Mouse (Mus musculus) liver, adult 2 months (tissue): ENCODE results near the gene Clps. TPM values are rescaled to one million over a fixed set of nuclear protein-coding genes. Genes with fewer than 3 reads are reported as not detected.

Experiments used
- DNase-seq: peaks from one replicate; pipeline ENCODE4 v3.0.0-alpha.2; 2011; ENCODE audit warnings: low read depth, low spot score; ENCODE audit errors: extremely low read depth
- H3K27ac ChIP-seq: fragments of 200-500 bp; replicated peaks from 2 replicates; pipeline ENCODE4 v1.5.1; 2012; ENCODE audit warnings: low read depth, mild to moderate bottlenecking, control low read depth, inconsistent platforms, low read length; ENCODE audit not compliant: insufficient read depth
- H3K27me3 ChIP-seq: fragments of 200-500 bp; 2 replicates; pipeline ENCODE4 v1.6.1; 2012; ENCODE audit warnings: mild to moderate bottlenecking, moderate library complexity, low read length, inconsistent platforms; ENCODE audit not compliant: control insufficient read depth, insufficient read depth
- H3K36me3 ChIP-seq: fragments of 200-500 bp; 2 replicates; pipeline ENCODE4 v1.6.1; 2012; ENCODE audit warnings: low read length, inconsistent platforms; ENCODE audit not compliant: control insufficient read depth, insufficient read depth
- H3K4me1 ChIP-seq: fragments of 200-500 bp; 2 replicates; pipeline ENCODE4 v1.6.1; 2011; ENCODE audit warnings: low read length; ENCODE audit not compliant: control insufficient read depth, insufficient read depth
- H3K4me3 ChIP-seq: fragments of 200-500 bp; 2 replicates; pipeline ENCODE4 v1.5.1; 2011; ENCODE audit warnings: low read depth, mild to moderate bottlenecking, control low read depth, low read length, moderate library complexity; ENCODE audit not compliant: insufficient read depth
- H3K79me2 ChIP-seq: fragments of 200-500 bp; 2 replicates; pipeline ENCODE4 v1.6.1; 2012; ENCODE audit warnings: inconsistent platforms, mild to moderate bottlenecking, low read length, moderate library complexity; ENCODE audit not compliant: control insufficient read depth, insufficient read depth
- H3K9ac ChIP-seq: fragments of 200-500 bp; 2 replicates; pipeline ENCODE4 v1.6.1; 2012; ENCODE audit warnings: low read depth, mild to moderate bottlenecking, control low read depth, inconsistent platforms, low read length
- CTCF ChIP-seq: fragments of 200-500 bp; IDR thresholded peaks from 2 replicates; pipeline ENCODE4 v1.5.1; 2011; ENCODE audit warnings: low read depth, low read length, control low read depth
- POLR2A ChIP-seq: fragments of 200-500 bp; IDR thresholded peaks from 2 replicates; pipeline ENCODE4 v1.6.1; 2011; ENCODE audit warnings: low read length, control low read depth; ENCODE audit not compliant: insufficient read depth; ENCODE audit errors: extremely low read depth
- WGBS: fragments of 180-500 bp; shearing (Covaris S2); methylation state at CpG from one replicate; pipeline ENCODE4 v1.1.7; 2018; 5-methylcytosine and 5-hydroxymethylcytosine counted together
- polyA plus RNA-seq: library from polyadenylated mRNA; depleted of rRNA; stranded (reverse); fragments of >200 nt; gene quantifications from 2 replicates; pipeline ENCODE4 v1.2.3, GENCODE M21; 2012
- total RNA-seq: library from RNA; depleted of rRNA; stranded (reverse); fragments of >200 nt; gene quantifications from 2 replicates; pipeline ENCODE4 v1.2.3, GENCODE M21; 2014

Clps gene
- total and polyA plus RNA-seq, 2 experiments = 1.4 to 70.1 TPM

DNA sequence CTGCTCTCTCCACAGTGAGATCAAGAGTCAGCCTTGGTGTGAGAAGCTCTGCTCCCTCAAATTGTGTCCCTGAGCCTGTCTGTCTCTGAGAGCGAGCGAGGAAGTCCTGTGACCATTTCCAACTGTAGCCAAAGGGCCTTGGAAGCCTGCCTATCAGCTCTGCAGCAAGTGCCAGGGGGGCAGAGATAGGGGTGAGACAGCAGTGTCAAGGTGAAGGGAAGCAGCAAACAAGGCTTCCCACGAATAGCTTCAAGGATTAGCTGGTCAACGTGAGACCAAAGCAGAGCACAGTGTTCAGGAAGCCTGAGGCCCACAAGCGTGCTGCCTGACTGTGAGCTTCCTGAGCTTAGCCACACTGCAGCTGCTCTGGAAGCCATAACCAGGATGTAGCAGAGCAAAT, 30.9 kb upstream of the Clps start:
- peak; percentile 64 for DNase-seq
- Histone ChIP-seq H3K79me2 (no peaks in the 10 kb centered on the region), H3K36me3 (peaks cover 27% of the 10 kb centered on the region), H3K27me3 (no peaks in the 10 kb centered on the region), H3K9ac (no peak overlapping the region), H3K27ac (no peak overlapping the region), H3K4me1 (peaks cover 2% of the 10 kb centered on the region; the same call in 1 of the 2 replicates), H3K4me3 (no peak overlapping the region)
- no peak for TF ChIP-seq CTCF
- TF ChIP-seq POLR2A = no peak
- 28% methylated on average over 5 of the region's 5 CpGs for WGBS

DNA sequence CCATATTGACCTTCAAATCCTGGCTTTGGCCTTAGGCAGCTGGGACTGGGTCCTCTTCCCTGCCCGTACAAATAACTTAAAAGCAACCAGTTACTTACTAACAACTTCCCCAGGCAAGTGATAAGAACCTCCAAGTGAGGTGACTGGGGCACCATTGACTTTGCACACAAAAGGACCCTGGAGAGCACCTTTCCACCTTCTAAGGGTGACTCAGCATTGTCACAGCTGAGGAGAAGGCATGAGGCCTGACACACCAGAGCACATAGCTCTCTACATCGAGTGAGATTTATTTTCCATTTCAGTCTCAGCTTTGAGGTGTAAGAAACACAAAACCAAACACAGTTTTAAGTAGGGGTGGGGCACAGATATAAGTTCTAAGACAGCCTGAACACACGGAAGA, 30.0 kb upstream of the Clps start:
- peaks cover 27% of the 10 kb centered on the region for H3K36me3 ChIP-seq
- 90% methylated on average over 3 of the region's 3 CpGs for WGBS
- H3K4me1 ChIP-seq = peaks cover 2% of the 10 kb centered on the region; the same call in 1 of the 2 replicates

DNA sequence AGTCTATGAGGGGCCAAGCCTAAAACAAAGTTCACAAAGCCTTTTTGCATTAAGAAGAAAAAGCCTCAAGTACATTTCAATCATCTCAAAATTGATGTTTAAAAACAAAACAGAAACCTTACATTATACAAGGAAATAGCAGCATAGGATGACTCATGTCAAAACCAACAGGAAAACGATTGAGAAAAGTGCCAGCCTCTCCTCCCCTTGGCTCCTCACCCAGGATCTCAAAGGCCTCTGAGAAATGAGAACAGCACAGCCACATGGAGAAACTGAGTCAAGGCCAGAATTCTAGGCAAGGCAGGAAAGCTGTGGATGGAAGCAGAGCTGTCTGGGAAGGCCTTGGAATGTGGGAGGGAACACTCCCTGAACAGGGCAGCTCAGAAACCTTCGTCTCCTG, 28.0 kb upstream of the Clps start:
- H3K4me1 ChIP-seq = peaks cover 2% of the 10 kb centered on the region; the same call in 1 of the 2 replicates
- no peak for DNase-seq
- H3K79me2 ChIP-seq = no peaks in the 10 kb centered on the region
- TF ChIP-seq POLR2A = no peak
- no peak for TF ChIP-seq CTCF
- 80% methylated on average over 2 of the region's 2 CpGs for WGBS
- H3K9ac ChIP-seq = no peak overlapping the region
- no peak overlapping the region for H3K4me3 ChIP-seq
- no peak overlapping the region for H3K27ac ChIP-seq
- H3K27me3 ChIP-seq = no peaks in the 10 kb centered on the region
- H3K36me3 ChIP-seq = peaks cover 27% of the 10 kb centered on the region

More for the DNA sequence above, 30.0 kb upstream of the Clps start:
- DNase-seq = no peak
- no peak for TF ChIP-seq POLR2A
- no peak for TF ChIP-seq CTCF
- H3K27me3 ChIP-seq = no peaks in the 10 kb centered on the region
- no peak overlapping the region for H3K9ac ChIP-seq
- H3K79me2 ChIP-seq = no peaks in the 10 kb centered on the region
- H3K4me3 ChIP-seq = no peak overlapping the region
- H3K27ac ChIP-seq = no peak overlapping the region

DNA sequence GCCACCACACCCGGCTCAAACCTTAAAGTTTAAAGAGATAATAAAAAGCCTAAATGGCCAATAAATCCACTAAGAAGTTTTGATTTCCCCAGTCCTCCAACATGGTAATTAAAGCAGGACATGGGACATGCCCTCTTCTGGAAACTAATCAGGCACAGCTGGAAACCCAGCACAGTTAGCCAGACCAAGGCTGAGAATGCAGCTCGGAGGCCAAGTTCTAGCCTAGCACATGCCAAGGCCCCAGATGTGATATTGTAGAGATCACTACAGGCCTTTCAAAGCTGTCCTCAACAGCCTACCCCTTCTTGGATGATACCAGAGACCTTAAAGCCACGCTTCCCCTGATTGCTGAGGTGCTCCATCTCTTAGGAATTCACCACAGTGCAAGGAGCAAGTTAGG, 25.9 kb upstream of the Clps start:
- Histone ChIP-seq H3K36me3 (peaks cover 21% of the 10 kb centered on the region), H3K27ac (no peak overlapping the region), H3K27me3 (no peaks in the 10 kb centered on the region), H3K9ac (no peak overlapping the region), H3K4me3 (no peak overlapping the region), H3K4me1 (no peaks in the 10 kb centered on the region), H3K79me2 (no peaks in the 10 kb centered on the region)
- TF ChIP-seq POLR2A (no peak), CTCF (no peak)
- WGBS = 93% methylated on average over 3 of the region's 3 CpGs
- DNase-seq = no peak

DNA sequence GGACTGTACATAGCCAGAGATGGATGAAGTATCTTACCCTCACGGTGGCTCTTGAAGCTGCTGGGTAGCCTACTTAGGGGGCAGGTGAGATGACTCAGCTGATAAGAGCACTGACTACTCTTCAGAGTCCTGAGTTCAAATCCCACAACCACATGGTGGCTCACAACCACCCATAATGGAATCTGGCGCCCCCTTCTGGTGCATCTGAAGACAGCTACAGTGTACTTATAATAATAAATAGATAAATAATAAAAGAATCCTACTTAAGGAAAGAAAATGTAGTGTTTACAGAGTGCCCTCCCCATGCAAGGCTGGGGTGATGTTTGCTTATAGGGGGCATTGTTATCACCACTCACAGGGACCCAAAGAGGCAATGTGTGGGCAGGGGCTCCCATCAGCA, 20.5 kb upstream of the Clps start:
- Histone ChIP-seq H3K4me3 (no peak overlapping the region), H3K27ac (no peak overlapping the region), H3K79me2 (no peaks in the 10 kb centered on the region), H3K36me3 (no peaks in the 10 kb centered on the region), H3K9ac (no peak overlapping the region), H3K4me1 (no peaks in the 10 kb centered on the region), H3K27me3 (no peaks in the 10 kb centered on the region)
- 62% methylated on average over 2 of the region's 2 CpGs for WGBS
- TF ChIP-seq CTCF (no peak), POLR2A (no peak)
- DNase-seq = no peak

DNA sequence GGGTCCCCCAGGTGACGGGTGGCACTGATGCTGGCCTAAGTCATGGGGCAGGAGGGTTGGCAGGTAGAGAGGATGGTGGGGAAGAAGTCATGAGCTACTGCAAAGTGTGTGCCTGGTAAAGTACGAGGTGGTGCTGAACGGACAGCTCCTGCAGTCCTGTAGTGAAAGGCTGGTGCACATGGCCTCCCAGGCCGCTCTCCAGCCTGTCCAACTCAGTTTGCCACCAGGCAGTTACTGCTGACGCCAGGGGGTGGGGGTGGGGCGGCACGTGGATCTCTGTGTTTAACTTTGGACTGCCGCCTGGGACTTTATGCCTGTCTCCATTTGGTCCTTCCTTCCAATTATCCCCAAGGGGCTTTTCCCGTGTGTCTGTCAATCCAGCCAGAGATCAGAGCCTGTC, 19.8 kb upstream of the Clps start:
- no peaks in the 10 kb centered on the region for H3K36me3 ChIP-seq
- WGBS = 4% methylated on average over 9 of the region's 9 CpGs
- no peaks in the 10 kb centered on the region for H3K27me3 ChIP-seq
- H3K9ac ChIP-seq = no peak overlapping the region
- 0 out of 2 replicates have a peak, but pooled peaks cover 2% of the 10 kb centered on the region for H3K4me1 ChIP-seq
- TF ChIP-seq POLR2A (no peak), CTCF (no peak)
- no peak overlapping the region for H3K4me3 ChIP-seq
- no peak overlapping the region for H3K27ac ChIP-seq
- no peaks in the 10 kb centered on the region for H3K79me2 ChIP-seq
- peak; percentile 36 for DNase-seq
